Mouse (Mus musculus) hindbrain, embryonic 15.5 days (tissue): ENCODE results near the gene Msi2. TPM values are rescaled to one million over a fixed set of nuclear protein-coding genes. Genes with fewer than 3 reads are reported as not detected.

ENCODE experiments used
- ATAC-seq: fragments of 200-750 bp; cut with Nextera tagmentation; 2 replicates; pipeline ENCODE4 v1.8.0; 2017; ENCODE audit warnings: low read depth, moderate number of reproducible peaks, moderate TSS enrichment; ENCODE audit not compliant: low FRiP score
- H3K27ac ChIP-seq: fragments of 300-500 bp; sonication (generic); replicated peaks from 2 replicates; pipeline ENCODE4 v1.5.1; 2015; ENCODE audit warnings: mild to moderate bottlenecking, inconsistent platforms
- H3K27me3 ChIP-seq: fragments of 300-500 bp; sonication (generic); 2 replicates; pipeline ENCODE4 v1.6.1; 2015; ENCODE audit warnings: control low read depth, inconsistent platforms
- H3K36me3 ChIP-seq: fragments of 300-500 bp; sonication (generic); 2 replicates; pipeline ENCODE4 v1.6.1; 2015; ENCODE audit warnings: control low read depth, inconsistent platforms
- H3K4me1 ChIP-seq: fragments of 300-500 bp; sonication (generic); replicated peaks from 2 replicates; pipeline ENCODE4 v1.6.1; 2015; ENCODE audit warnings: control low read depth, inconsistent platforms
- H3K4me2 ChIP-seq: fragments of 300-500 bp; sonication (generic); 2 replicates; pipeline ENCODE4 v1.6.1; 2015; ENCODE audit warnings: moderate library complexity, mild to moderate bottlenecking, inconsistent platforms
- H3K4me3 ChIP-seq: fragments of 300-500 bp; sonication (generic); 2 replicates; pipeline ENCODE4 v1.5.1; 2015; ENCODE audit warnings: mild to moderate bottlenecking, inconsistent platforms
- H3K9ac ChIP-seq: fragments of 300-500 bp; sonication (generic); 2 replicates; pipeline ENCODE4 v1.6.1; 2015; ENCODE audit warnings: inconsistent platforms
- H3K9me3 ChIP-seq: fragments of 300-500 bp; sonication (generic); 2 replicates; pipeline ENCODE4 v1.6.1; 2016; ENCODE audit warnings: control low read depth, inconsistent platforms
- WGBS: fragments of 180-500 bp; shearing (Covaris S2); methylation state at CpG from one replicate; pipeline ENCODE4 v1.1.7; 2015; 5-methylcytosine and 5-hydroxymethylcytosine counted together
- polyA plus RNA-seq: library from polyadenylated mRNA; unstranded; fragments of >200 nt; fragmentation: Nextera tagmentation; extraction: Ambion mirVana; gene quantifications from 2 replicates; pipeline ENCODE4 v1.2.1, GENCODE M21; 2015

Msi2 gene
- polyA plus RNA-seq, 1 experiment from 2014 or later: 35.9 TPM

GRCm38 (mm10) chr11:88520951-88521730 lies 197.2 kb downstream of the Msi2 start:
- WGBS: 32% methylated on average over 19 of the region's 19 CpGs
- Histone ChIP-seq H3K27me3 (no peaks in the 10 kb centered on the region), H3K4me1 (peaks cover 75% of the 10 kb centered on the region), H3K9ac (no peak overlapping the region), H3K4me3 (no peak overlapping the region), H3K9me3 (no peaks in the 10 kb centered on the region), H3K4me2 (no peak overlapping the region), H3K36me3 (no peaks in the 10 kb centered on the region), H3K27ac (peak overlapping the region; percentile 66)
- ATAC-seq: 0 out of 2 replicates have a peak, but pooled peaks have one; percentile 25

- Histone ChIP-seq H3K4me3 (no peak overlapping the region), H3K9me3 (no peaks in the 10 kb centered on the region), H3K9ac (no peak overlapping the region), H3K4me2 (no peak overlapping the region), H3K27ac (no peak overlapping the region), H3K36me3 (no peaks in the 10 kb centered on the region), H3K27me3 (no peaks in the 10 kb centered on the region), H3K4me1 (peaks cover 75% of the 10 kb centered on the region)
- no peak for ATAC-seq
- 94% methylated on average over 3 of the region's 3 CpGs for WGBS
Observed at GRCm38 (mm10) chr11:88518361-88518760, 200.0 kb downstream of the Msi2 start.

GRCm38 (mm10) chr11:88516596-88517485 lies 201.5 kb downstream of the Msi2 start:
- no peak overlapping the region for H3K4me2 ChIP-seq
- no peak for ATAC-seq
- no peaks in the 10 kb centered on the region for H3K36me3 ChIP-seq
- WGBS: 58% methylated on average over 12 of the region's 12 CpGs
- no peak overlapping the region for H3K4me3 ChIP-seq
- H3K27me3 ChIP-seq: no peaks in the 10 kb centered on the region
- peak overlapping the region; percentile 52 for H3K27ac ChIP-seq
- H3K9me3 ChIP-seq: no peaks in the 10 kb centered on the region
- no peak overlapping the region for H3K9ac ChIP-seq
- H3K4me1 ChIP-seq: peaks cover 77% of the 10 kb centered on the region

- no peak overlapping the region for H3K4me2 ChIP-seq
- H3K9me3 ChIP-seq: no peaks in the 10 kb centered on the region
- WGBS: 66% methylated on average over 6 of the region's 6 CpGs
- peak overlapping the region; percentile 52 for H3K27ac ChIP-seq
- no peaks in the 10 kb centered on the region for H3K27me3 ChIP-seq
- no peak overlapping the region for H3K9ac ChIP-seq
- no peaks in the 10 kb centered on the region for H3K36me3 ChIP-seq
- no peak for ATAC-seq
- no peak overlapping the region for H3K4me3 ChIP-seq
- peaks cover 72% of the 10 kb centered on the region for H3K4me1 ChIP-seq
Observed at GRCm38 (mm10) chr11:88515736-88516583, 202.4 kb downstream of the Msi2 start.

- Histone ChIP-seq H3K36me3 (no peaks in the 10 kb centered on the region), H3K27ac (peak overlapping the region; percentile 52), H3K9ac (no peak overlapping the region), H3K4me2 (no peak overlapping the region), H3K4me1 (peaks cover 72% of the 10 kb centered on the region), H3K9me3 (no peaks in the 10 kb centered on the region), H3K4me3 (no peak overlapping the region), H3K27me3 (no peaks in the 10 kb centered on the region)
- 65% methylated on average over 2 of the region's 2 CpGs for WGBS
- no peak for ATAC-seq
Observed at GRCm38 (mm10) chr11:88515267-88515666, 203.0 kb downstream of the Msi2 start.

GRCm38 (mm10) chr11:88514151-88514926 lies 204.0 kb downstream of the Msi2 start:
- Histone ChIP-seq H3K4me2 (no peak overlapping the region), H3K4me1 (peaks cover 77% of the 10 kb centered on the region), H3K9me3 (no peaks in the 10 kb centered on the region), H3K4me3 (no peak overlapping the region), H3K36me3 (no peaks in the 10 kb centered on the region), H3K27ac (peak overlapping the region; percentile 18; the same call in 1 of the 2 replicates), H3K9ac (no peak overlapping the region), H3K27me3 (no peaks in the 10 kb centered on the region)
- 67% methylated on average over 12 of the region's 12 CpGs for WGBS
- ATAC-seq: 0 out of 2 replicates have a peak, but pooled peaks have one; percentile 21

GRCm38 (mm10) chr11:88512580-88512979 lies 205.7 kb downstream of the Msi2 start:
- Histone ChIP-seq H3K4me3 (no peak overlapping the region), H3K9ac (no peak overlapping the region), H3K9me3 (no peaks in the 10 kb centered on the region), H3K4me2 (no peak overlapping the region), H3K27ac (peak overlapping the region; percentile 37; the same call in 1 of the 2 replicates), H3K4me1 (peaks cover 95% of the 10 kb centered on the region), H3K27me3 (no peaks in the 10 kb centered on the region), H3K36me3 (no peaks in the 10 kb centered on the region)
- 50% methylated on average over 4 of the region's 4 CpGs for WGBS
- no peak; the same call in 1 of the 2 replicates for ATAC-seq

GRCm38 (mm10) chr11:88510282-88510850 lies 207.9 kb downstream of the Msi2 start:
- no peak overlapping the region for H3K9ac ChIP-seq
- no peaks in the 10 kb centered on the region for H3K27me3 ChIP-seq
- peaks cover 92% of the 10 kb centered on the region for H3K4me1 ChIP-seq
- no peaks in the 10 kb centered on the region for H3K36me3 ChIP-seq
- no peaks in the 10 kb centered on the region for H3K9me3 ChIP-seq
- ATAC-seq: no peak
- H3K4me2 ChIP-seq: no peak overlapping the region
- WGBS: 74% methylated on average over 8 of the region's 8 CpGs
- H3K4me3 ChIP-seq: no peak overlapping the region
- peak overlapping the region; percentile 36 for H3K27ac ChIP-seq

- Histone ChIP-seq H3K4me1 (peaks cover 84% of the 10 kb centered on the region), H3K9me3 (no peaks in the 10 kb centered on the region), H3K4me2 (no peak overlapping the region), H3K9ac (no peak overlapping the region), H3K36me3 (no peaks in the 10 kb centered on the region), H3K4me3 (no peak overlapping the region), H3K27me3 (no peaks in the 10 kb centered on the region), H3K27ac (0 out of 2 replicates have a peak overlapping the region, but pooled peaks have one; percentile 15)
- no peak for ATAC-seq
- WGBS: 74% methylated on average over 4 of the region's 4 CpGs
Observed at GRCm38 (mm10) chr11:88509464-88509863, 208.8 kb downstream of the Msi2 start.

GRCm38 (mm10) chr11:88508133-88508532 lies 210.2 kb downstream of the Msi2 start:
- no peak for ATAC-seq
- Histone ChIP-seq H3K4me3 (no peak overlapping the region), H3K4me1 (peaks cover 72% of the 10 kb centered on the region), H3K4me2 (no peak overlapping the region), H3K36me3 (no peaks in the 10 kb centered on the region), H3K27me3 (no peaks in the 10 kb centered on the region), H3K9ac (no peak overlapping the region), H3K27ac (peak overlapping the region; percentile 63; the same call in 1 of the 2 replicates), H3K9me3 (no peaks in the 10 kb centered on the region)
- 50% methylated on average over 7 of the region's 7 CpGs for WGBS
